Mouse (Mus musculus) gastrocnemius, postnatal 14 days (tissue): Measurements from ENCODE around the gene Aagab. TPM values are rescaled to one million over a fixed set of nuclear protein-coding genes. Genes with fewer than 3 reads are reported as not detected.

Experiments
- DNase-seq: peaks from one replicate; pipeline ENCODE4 v3.0.0; 2021; ENCODE audit warnings: mixed read lengths
- intact Hi-C: fragments of 180-260 bp; cut with DNase I; formaldehyde crosslinking; loops from one replicate; pipeline ENCODE4 v1.15.1; 2025; ENCODE audit warnings: low total_unique reads
- total RNA-seq, 2 experiments: library from RNA; stranded (reverse); gene quantifications; 2 replicates each; pipeline ENCODE4 v1.2.3; 2021

The Aagab gene
- total RNA-seq, 2 experiments from 2014 or later, result 9.3 to 11.2 TPM

- no peak for DNase-seq
- intact Hi-C loops, result loop anchor here (10.0 kb wide), 1 partner anchor 90 kb away; the partner anchor contains the start of gene Smad3
Measured at GRCm38 (mm10) chr9:63664792-63665646, 62.6 kb downstream of the Aagab start.

GRCm38 (mm10) chr9:63666612-63667372, 64.3 kb downstream of the Aagab start:
- intact Hi-C loops, result loop anchor here (10.0 kb wide), 1 partner anchor 88 kb away; the partner anchor contains the start of gene Smad3
- peak; percentile 69 for DNase-seq

- intact Hi-C loops, result loop anchor here (10.0 kb wide), 1 partner anchor 87 kb away; the partner anchor contains the start of gene Smad3
Measured at GRCm38 (mm10) chr9:63667373-63667724, 64.9 kb downstream of the Aagab start.

DNA sequence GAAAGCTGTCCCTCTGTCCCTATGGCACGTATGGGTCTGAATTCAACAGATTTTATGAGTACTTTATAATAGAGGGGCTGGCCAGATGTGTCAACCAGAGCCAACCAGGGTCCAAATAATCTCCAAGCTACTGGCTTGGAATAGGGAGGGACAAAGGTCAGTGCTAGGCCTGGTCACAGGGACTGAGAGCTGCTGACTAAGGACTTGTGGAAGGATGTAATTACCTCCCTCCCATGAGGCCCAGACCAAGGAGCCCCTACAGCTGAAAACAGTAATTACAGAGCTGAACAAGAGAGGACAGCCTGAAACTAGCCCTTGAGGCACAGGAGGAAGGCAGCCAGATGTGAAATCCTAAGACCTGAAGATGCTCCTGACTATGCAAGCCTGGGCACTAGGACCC, 66.2 kb downstream of the Aagab start:
- DNase-seq, result no peak
- intact Hi-C loops, result loop anchor here (10.0 kb wide), 1 partner anchor 86 kb away; the partner anchor contains the start of gene Smad3

More at GRCm38 (mm10) chr9:63667373-63667724, 64.9 kb downstream of the Aagab start:
- no peak for DNase-seq

- DNase-seq, result no peak
- intact Hi-C loops, result loop anchor here (10.0 kb wide), 1 partner anchor 85 kb away; the partner anchor contains the start of gene Smad3
Measured at GRCm38 (mm10) chr9:63669816-63670215, 67.4 kb downstream of the Aagab start.

- intact Hi-C loops, result no loop called here
- peak; percentile 73 for DNase-seq
Measured at GRCm38 (mm10) chr9:63672797-63673493, 70.5 kb downstream of the Aagab start.

DNA sequence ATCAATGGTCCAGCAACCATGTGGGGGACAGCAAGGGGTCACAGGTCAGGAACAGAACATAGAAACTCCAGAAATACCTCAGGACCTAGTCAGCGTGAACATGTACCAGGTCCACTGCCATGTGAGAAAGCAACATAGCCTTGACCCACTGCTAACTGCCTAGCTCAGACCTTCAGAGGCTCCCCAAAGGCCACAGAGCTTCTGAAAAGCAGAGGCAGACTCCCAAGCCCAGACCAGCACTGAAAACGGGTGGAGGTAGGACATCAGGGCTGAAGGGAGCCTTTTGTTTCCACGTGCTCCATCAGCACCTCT, 71.0 kb downstream of the Aagab start:
- intact Hi-C loops, result no loop called here
- no peak for DNase-seq

DNA sequence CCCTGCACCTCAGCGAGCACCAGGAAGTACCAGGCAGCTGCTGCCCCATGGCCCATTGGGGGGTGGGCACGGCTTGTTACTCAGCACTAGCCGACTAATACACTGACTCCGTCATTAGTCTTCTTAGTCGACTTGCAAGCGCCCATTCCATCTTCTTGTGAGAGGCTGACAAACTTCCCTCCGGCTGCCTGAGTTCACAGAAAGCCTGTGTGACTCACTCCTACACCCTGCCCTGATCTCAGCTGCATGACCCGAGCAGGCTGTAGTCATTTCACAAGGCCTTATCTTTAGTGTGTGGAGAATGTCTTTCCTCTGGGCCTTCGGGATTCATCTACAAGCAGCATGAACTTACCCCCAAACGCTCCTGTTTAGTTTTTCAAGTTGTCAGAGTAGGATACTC, 72.2 kb downstream of the Aagab start:
- intact Hi-C loops, result no loop called here
- DNase-seq, result no peak

- DNase-seq, result no peak
- intact Hi-C loops, result no loop called here
Measured at GRCm38 (mm10) chr9:63677621-63678020, 75.2 kb downstream of the Aagab start.

DNA sequence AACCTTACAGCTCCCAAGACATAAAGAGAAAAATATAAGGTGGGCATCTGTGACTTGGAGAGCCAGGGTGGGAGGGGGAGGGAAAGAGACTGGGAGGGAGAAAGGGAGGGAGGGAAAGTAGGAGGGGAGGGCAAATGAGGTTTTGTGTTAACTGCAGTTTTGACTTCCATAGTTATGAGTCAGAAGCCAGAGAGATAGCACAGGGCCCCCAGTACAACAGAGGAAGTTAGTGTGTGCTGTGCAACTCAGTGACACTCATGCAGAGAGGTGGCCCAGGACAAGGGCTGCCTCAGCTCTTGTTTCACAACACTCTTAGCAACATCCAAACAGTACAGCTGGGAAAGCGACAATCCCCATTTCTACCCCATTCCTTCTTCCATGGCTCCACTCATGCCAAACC, 75.6 kb downstream of the Aagab start:
- intact Hi-C loops, result no loop called here
- no peak for DNase-seq

- intact Hi-C loops, result no loop called here
Measured at GRCm38 (mm10) chr9:63682301-63682700, 79.8 kb downstream of the Aagab start.

GRCm38 (mm10) chr9:63682943-63683342, 80.5 kb downstream of the Aagab start:
- no peak for DNase-seq
- intact Hi-C loops, result no loop called here

More at GRCm38 (mm10) chr9:63682301-63682700, 79.8 kb downstream of the Aagab start:
- DNase-seq, result no peak

DNA sequence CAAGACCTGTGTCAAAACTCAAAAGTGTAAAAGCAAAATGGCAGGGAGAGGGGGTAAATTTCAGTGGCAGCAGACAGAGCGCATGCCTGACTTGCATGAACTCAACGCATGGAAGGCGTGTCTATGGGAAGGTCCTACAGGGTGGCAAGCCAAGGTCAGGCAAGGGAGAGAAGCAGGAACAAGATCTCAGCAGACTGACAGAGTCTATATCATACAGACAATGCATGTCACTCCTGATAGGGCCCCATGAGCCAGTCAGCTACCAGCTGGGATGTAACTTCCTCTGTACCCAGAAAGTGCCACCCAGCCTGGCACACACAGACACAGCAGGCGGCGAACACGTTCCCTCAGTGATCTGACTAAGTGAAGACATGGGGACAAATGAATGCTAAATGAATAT, 81.8 kb downstream of the Aagab start:
- intact Hi-C loops, result no loop called here
- DNase-seq, result no peak

DNA sequence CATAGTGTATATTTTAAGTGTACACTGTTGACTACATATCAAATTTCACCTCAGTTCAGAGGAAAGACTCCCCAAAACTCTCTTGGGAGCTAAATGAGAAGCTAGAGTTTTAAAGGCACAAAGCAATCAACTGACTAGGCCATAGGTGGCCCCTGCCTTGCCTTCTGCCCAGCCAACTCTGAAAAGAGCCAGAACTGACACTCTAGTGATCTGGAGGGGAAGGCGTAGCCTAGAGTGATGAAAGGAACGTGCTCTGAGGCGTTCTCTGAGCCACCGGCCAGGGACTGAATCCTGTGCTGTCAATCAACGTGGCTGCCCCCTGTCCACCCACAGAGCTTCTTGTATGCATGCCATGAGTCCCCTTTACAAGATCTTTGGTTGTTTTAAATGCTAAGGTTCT, 82.9 kb downstream of the Aagab start:
- DNase-seq, result no peak
- intact Hi-C loops, result no loop called here

GRCm38 (mm10) chr9:63687413-63688015, 85.1 kb downstream of the Aagab start:
- no peak for DNase-seq
- intact Hi-C loops, result no loop called here

DNA sequence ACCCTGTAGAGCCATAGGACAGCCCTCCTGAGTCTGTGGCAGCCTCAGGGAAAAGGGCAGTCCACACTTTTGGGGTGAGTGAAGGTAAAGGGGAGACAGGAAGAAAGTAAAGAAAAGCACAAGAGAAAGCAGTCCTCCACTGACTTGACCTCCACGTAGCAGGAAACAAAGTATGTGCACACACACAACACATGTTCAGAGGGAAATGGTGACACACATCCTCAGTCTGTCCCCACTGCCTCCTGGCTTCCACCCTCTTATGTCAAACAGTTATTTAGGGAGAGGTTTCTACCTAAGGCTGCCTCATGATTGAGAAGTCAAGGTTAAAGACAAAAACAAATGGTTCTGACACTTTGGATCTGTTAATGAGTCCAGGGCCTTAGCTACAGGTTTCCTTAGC, 88.1 kb downstream of the Aagab start:
- intact Hi-C loops, result no loop called here
- no peak for DNase-seq

- no peak for DNase-seq
- intact Hi-C loops, result no loop called here
Measured at GRCm38 (mm10) chr9:63691960-63692359, 89.5 kb downstream of the Aagab start.
